Mouse (Mus musculus): ENCODE measurements around the gene Prr14.
A peak's percentile ranks its signal among the peaks of the same experiment; 100 is the strongest.
"Not testable (repeated sequence)": the region's sequence is repeated elsewhere in the genome, so short reads cannot be mapped to it uniquely, and the experiment has no call there.

Prr14 gene

DNA sequence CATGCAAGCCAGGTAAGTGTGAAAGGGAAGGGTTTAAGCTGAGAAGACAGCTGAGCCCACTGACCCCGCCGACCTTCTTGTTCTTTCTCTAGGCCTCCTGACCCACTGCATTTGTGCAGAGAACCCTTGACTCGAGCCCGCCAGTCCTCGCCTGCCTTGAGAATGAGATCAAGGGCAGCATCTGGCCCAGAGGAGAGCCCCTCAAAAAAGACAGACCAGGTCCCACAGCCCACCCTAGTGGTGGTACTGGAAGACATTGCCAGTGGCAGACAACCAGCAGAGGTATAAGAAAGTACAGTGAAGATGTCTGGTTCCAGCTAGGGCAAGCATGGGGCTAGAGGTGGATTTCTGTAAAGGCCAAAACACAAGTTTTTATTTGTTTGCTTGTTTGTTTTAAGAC lies 14.3 kb downstream of the Prr14 start:
- no peak for DNase-seq

DNA sequence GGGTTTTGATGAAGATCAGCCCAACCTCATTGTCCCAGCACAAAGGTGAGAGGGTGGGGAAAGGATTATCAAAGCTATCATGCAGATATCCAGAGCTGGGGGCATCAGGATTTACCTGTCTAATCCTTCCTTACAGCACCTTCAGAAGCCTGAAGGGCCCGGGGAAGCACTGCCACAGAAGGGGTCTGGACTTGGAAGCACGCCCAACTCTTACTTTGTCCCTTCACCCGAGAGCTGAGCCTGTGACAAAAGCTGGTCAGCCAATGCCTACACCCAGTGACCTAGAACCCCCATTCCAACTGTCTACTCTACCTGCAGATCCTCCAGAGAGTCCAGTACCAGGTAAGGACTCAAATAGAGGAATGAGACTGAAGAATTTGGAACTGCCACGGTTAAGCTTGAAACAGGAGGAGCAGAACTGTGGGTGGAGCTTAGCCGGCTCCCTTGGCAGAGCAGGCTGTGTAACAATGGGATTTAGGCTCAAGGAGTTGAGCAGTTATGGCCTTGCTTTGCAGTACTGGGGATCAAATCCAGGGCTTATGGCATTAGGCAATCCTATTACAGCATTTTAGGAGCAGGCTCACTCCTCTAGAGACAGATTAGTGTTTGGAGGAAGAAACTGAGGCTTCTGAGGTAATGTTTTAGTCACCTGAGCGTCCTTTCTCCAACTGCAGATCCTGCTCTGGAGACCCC lies 15.1 kb downstream of the Prr14 start:
- no peak for DNase-seq

- no peak for DNase-seq
Observed at GRCm38 (mm10) chr7:127475186-127475740, 15.9 kb downstream of the Prr14 start.

GRCm38 (mm10) chr7:127476336-127476735 lies 16.9 kb downstream of the Prr14 start:
- DNase-seq: no peak

DNA sequence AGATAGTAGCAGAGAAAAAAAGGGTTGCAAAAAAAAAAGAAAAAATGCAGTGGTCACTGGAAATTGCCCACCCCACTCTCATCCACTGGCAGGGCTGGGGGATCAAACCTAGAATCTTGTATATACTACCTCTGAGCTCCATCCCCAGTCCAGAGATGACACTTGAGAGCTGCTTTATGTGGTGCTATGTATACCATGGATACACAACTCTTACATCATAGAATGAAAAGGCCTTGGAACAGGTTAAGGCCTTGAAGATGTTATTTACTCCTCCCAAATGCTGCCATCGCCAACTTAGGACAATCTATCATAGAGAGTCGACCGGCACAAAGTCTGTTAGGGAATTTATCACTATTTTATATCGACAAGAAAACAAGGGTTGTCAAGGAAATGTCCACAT lies 17.4 kb downstream of the Prr14 start:
- DNase-seq: no peak

DNA sequence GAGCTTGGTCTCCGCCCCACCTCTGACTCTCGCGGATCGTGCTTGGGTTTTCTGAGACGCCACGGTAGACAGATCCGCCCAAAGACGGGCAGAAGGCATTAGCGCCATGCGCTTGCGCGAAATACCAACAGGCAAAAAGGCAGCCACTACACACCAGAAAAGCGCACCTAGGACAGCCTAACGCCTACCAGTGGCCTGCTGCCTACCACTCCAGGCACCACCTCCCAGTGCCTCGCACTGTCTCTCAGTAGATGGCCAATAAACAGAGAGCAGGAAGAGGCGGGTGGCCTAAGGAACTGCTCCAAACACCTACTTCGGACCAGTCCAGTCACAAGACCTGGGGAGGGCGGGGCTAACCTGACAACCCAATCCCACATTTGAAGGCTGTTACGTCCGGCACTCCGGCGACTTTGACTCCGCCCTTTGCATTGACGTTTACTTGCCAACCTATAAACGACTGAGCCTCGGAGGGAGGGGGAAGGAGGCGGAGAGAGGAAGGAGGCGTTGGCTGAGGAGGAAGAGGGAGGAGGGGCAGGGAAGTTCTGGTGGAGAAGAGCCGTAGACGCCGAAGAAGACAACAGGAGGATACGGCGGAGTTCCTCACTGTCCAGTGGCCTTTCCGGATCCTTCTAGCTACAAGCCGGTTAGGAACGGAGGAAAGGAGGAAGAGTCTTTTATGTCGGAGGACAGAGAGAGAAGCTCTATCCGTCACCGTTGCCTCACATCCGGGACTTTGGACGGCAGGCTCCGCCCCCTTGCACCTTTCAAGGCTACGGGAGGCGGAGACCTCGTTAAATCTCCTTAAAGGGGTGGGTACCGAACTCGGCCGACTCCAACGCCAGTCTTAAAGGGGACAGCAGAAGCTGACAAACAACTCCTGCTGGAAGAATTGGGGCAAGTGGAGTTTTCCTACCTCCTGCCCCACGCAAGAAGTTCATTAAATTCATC lies 18.6 kb downstream of the Prr14 start:
- DNase-seq: peak; percentile 97 to 98

DNA sequence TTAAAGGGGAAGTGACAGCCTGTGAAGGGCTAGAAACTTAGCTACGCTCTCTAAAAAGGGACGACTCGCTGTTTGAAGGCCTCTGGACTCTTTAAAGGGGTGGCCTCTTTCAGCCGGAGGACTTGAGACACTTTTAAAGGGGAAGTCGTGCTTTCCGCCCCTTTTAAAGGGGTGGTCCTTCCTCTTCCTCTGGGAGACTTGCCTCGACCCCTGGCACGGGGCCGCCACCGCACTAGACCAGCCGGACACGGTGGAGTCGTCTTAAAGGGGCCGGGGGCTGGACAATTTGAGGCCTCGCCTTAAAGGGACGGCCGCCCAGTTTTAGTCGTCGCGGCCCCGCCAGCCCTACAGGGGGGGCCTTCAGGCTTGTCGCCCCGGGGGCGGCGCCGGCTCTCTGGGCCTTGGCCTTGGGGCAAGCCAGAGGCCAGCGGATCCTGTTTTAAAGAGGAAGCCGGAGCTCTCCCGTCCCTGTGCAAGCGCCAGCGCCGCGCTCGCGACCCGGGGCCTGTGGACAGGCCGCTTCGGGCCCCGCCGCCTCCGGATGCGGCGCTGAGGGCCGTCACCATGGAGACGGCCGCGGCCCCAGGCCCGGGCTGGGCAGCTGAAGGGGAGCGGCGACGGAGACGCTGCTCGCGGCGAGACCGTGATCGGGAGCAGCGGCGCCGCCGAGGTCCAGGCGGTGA lies 19.4 kb downstream of the Prr14 start, which contains the start of gene Fbrs:
TSS of gene Fbrs (plus strand) at position 565 of the 683 bp plus-strand sequence.
- DNase-seq: peak; percentile 79 to 81

- peak in 1 of 2 experiments; percentile 32 for DNase-seq
Observed at GRCm38 (mm10) chr7:127479318-127480225, 20.2 kb downstream of the Prr14 start.

DNA sequence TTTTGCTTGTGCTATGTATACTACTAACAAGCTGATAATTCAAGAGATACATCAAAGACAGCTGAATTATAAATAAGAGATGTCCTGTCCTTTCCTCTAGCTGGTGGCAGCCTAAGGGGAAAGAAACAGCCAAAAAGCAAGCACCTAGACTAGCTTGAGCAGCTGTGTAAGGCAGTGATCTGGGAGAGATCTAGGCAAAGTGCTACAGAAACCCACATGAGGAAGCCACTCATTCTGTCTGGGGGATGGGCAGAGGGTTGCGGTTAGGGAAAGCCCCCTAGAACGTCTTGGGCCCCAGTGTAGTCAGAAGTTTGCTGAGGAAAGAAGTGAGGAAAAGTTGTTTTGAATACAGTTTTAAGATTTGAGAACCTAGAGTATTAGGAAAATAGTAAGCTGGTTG lies 20.9 kb downstream of the Prr14 start:
- DNase-seq: peak; percentile 69

DNA sequence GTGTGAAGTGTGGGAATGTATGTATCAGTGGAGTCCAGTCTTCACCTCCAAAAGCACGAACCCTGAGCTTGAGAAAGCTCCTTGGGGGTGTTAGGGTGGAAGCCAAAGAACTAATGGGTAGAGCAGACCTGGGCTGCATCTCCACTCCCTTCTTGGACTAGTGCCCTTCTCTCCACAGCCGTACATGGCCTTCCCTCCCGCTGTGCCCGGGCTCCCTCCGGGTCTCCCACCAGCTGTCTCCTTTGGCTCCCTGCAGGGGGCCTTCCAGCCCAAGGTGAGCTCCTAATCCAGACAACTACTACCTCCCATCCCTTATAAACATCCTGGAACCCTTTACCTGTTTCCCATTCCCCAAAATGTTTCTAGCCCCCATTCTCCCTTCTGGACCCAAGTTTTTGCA lies 26.0 kb downstream of the Prr14 start:
- DNase-seq: no peak

- DNase-seq: not testable (repeated sequence)
Observed at GRCm38 (mm10) chr7:127488364-127488763, 29.0 kb downstream of the Prr14 start.

DNA sequence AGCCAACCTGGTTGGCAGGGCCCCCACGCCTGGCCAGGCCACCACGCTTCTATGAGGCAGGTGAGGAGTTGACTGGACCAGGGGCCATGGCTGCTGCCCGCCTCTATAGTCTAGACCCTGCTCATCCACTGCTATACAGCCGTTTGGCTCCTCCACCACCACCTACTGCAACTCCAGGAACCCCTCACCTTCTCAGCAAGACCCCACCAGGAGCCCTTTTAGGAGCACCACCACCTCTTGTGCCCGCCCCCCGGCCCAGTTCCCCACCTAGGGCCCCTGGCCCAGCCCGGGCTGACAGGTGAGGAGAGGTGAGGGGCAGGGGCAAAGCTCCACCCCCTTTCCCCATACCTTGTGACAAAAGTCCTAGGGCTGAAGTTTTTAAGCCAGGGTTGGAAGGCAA lies 30.6 kb downstream of the Prr14 start:
- no peak for DNase-seq

DNA sequence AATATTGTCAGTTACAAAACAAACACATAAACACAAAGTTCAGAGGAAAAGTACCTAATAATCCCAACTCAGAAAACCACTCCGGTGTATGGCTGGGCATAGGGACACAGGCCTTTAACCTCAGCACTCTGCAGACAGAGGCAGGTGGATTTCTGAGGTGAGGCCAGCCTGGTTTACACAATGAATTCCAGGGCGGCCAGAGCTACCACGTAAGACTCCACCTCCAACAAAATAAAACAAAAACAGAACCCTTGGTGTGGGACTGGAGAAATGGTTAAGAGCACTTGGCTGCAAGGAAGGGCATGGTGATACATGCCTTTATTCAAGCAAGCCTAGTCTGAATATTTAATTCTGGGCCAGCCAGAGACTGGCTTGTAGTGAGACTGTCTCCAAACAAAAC lies 32.4 kb downstream of the Prr14 start:
- no peak for DNase-seq

- DNase-seq: no peak
Observed at GRCm38 (mm10) chr7:127494648-127495047, 35.2 kb downstream of the Prr14 start.

- DNase-seq: no peak
Observed at GRCm38 (mm10) chr7:127497382-127497781, 38.0 kb downstream of the Prr14 start.

DNA sequence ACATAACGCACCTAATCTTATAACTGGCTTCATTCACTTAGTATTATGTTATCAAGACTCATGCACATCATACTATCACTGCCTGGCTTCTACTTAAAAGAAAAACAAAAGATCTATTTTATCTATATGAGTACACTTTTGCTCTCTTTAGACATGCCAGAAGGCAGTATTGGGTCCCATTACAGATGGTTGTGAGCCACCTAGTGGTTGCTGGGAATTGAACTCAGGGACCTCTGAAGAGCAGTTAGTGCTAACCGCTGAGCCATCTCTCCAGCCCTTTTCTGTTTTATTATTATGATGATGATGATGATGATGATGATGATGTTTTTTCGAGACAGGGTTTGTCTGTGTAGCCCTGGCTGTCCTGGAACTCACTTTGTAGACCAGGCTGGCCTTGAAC lies 39.0 kb downstream of the Prr14 start:
- peak in 1 of 2 experiments; percentile 49 for DNase-seq

DNA sequence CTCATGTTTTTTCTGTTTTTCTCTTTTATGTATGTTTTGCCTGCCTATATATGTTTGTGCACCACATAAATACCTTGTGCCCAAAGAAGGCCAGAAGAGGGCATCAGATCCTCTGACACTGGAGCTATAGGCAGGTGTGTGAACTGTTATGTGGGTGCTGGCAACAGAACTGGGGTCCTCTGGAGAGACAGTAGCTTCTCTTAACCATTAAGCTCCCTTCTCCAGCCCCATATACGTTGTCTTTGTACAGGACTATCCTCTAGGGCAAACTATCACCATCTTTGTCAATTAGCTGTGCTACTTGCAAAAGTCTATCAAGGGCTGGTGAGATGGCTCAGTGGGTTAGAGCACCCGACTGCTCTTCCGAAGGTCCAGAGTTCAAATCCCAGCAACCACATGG lies 48.9 kb downstream of the Prr14 start:
- DNase-seq: no peak

DNA sequence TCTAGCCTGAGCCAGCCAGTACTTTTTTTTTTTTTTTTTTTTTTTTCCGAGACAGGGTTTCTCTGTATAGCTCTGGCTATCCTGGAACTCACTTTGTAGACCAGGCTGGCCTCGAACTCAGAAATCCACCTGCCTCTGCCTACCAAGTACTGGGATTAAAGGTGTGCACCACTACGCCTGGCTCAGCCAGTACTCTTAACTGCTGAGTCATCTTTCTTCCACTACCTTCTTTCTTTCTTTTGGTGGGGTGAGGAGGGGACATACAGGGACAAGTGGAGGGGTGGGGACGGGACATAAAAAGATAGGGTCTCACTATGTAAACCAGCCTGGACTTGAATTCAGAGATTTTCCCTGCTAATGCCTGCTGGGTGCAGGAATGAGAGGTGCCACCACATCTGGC lies 50.4 kb downstream of the Prr14 start:
- not testable (repeated sequence) for DNase-seq

GRCm38 (mm10) chr7:127511241-127511640 lies 51.8 kb downstream of the Prr14 start:
- DNase-seq: no peak

GRCm38 (mm10) chr7:127511808-127512230 lies 52.4 kb downstream of the Prr14 start, which contains the start of gene Srcap:
Srcap (plus strand) TSS chr7:127511983.
- peak; percentile 90 to 93 for DNase-seq

DNA sequence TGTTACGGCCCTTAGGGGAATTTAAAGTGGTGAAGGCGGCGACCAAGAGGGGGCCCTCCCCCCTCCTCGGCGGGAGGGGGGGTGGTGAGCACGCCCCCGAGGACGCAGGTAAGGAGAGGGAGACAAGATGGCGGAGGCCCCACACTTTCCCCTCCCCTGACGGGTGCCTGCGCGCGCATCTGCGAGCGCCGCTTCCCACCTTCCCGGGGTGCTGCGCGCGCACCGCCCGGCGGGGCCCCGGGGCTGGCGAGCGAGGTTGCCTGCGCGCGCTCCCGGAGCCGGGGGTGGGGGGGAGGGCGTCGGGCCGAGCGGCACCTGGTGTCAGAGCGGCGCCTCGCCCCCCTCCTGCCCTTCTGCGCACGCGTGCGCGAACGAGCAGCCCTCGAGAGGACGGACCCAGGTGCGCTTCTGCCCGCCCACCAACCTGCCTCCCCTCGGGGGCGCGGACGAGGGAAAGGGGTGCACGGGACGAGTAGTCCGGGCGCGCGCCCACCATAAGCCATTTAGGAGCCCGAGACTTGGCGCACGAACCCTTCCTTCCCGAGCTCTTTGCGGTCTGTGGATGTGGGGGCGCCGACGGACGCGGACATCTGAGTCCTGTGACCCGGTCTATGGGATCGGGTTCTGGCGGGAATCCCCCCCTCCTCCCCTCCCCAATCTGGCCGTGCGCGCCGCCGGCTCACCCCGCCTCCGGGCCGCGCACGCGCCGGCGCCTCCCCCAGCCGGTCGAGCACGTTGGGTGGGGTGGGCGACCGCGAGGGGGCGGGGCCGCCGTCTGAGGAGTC lies 53.0 kb downstream of the Prr14 start:
- DNase-seq: peak; percentile 88 to 89

Data from spleen, adult 18-20 months (tissue).